Mouse (Mus musculus) right cerebral cortex, postnatal 25 days (tissue): ENCODE results near the gene Mrgpra4.

Experiments used
- DNase-seq: peaks from one replicate; pipeline ENCODE4 v3.0.0; 2022

Mrgpra4 gene

DNA sequence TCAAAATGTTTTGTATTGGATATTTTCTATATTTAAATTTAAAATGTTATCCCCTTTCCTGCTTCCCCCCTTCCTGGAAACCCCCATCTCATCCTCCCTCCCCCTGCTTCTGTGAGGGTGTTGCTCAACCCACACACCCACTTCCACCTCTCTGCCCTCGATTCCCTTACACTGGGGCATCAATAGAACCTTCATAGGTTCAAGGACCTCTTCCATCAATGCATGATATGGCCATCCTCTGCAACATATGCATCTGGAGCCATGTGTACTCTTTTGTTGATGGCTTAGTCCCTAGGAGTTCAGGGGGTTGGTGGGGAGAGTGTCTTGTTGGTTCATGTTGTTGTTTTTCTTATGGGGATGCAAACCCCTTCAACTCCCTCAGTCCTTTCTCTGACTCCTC is at the start of gene Mrgpra4:
TSS of gene Mrgpra4 (minus strand) at position 101 of the 400 bp plus-strand sequence.
- DNase-seq: no peak

DNA sequence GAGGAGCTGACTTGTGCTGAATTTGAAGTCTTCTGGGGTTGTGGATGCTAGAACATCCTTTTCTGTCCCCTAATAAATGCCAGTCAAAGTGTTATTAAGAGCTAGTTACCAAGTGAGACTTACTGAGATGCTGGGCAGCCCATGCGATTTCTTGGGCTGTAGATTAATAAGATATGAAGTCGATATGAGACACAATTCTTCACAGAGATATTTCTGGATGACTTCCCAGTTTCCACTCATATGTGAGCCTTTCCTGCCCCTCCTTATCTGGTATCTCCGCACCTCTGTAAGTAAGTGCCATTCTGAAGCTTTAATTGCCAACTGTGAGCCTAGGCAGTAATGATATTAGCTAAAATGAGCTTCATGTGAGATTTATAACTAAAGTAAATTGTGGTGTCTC is 45.6 kb upstream of the Mrgpra4 start, which contains the start of gene Mrgprx1:
TSS of gene Mrgprx1 (minus strand) at position 101 of the 400 bp plus-strand sequence.
- DNase-seq: no peak

DNA sequence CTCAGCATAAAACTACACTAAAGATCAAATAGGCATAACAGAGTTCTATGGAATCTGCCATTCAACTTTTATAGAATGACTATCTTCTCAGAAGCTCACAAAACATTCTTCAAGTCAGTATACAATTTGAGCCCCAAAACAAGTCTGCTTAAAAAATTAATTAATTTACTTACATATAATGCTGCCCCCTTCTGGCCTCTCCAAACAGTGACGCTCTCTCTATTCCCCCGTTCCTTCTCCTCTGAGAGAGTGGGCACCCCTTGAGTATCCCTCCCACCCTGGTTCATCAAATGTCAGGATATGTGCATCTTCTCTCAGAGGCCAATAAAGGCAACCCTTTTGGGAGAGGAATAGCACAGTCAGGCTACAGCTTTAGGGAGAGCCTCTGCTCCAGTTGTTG is 36.0 kb upstream of the Mrgpra4 start:
- DNase-seq: no peak

DNA sequence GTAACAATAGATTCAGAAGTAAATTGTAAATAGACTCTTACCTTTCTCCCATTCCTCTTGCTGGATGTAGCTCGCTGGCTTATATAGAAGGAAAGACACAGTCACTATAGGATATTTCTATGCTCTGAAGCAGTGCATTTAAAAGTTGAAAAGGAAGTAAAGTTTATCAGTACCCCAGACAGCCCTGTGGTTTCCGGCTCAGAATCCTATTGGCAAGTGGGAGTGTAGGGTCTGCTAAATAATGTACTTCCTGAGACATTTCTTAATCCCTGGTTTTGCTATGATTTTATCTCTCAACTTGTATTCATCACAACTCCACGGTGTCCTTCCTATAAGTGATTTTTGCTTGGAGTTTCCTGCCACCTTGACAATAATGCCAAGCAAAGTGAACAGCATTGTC is 13.8 kb upstream of the Mrgpra4 start:
- DNase-seq: no peak

DNA sequence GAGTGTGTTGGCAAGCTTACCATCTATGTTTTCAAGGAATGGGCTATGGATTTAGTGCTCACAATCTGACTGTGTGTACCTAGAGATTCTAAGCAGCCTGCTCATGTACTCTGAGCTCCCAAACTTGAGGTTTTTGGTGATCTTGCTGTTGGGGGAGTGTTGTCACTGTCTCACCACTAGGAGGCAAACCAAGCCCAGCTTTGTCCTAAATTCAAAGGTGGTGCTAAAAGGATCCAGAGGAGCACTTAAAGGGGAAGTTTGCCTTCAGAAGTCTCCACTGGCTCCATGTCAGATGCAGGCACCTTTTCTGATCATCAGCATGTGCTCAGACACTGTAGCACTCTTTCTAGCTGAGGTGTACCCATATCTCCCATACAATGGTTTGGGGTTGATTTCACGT is 4.9 kb upstream of the Mrgpra4 start:
- DNase-seq: no peak
